Mouse (Mus musculus) forebrain, embryonic 16.5 days (tissue): ENCODE data around the gene Dhodh. TPM values are rescaled to one million over a fixed set of nuclear protein-coding genes. Genes with fewer than 3 reads are reported as not detected.

Source experiments
- ATAC-seq: fragments of 200-750 bp; cut with Nextera tagmentation; 2 replicates; pipeline ENCODE4 v1.8.0; 2017; ENCODE audit warnings: mild to moderate bottlenecking, moderate library complexity
- H3K27ac ChIP-seq: fragments of 300-500 bp; sonication (generic); 2 replicates; pipeline ENCODE4 v1.5.1; 2014; ENCODE audit warnings: low read length, control low read depth
- H3K27me3 ChIP-seq: fragments of 300-500 bp; sonication (generic); replicated peaks from 2 replicates; pipeline ENCODE4 v1.6.1; 2014; ENCODE audit warnings: low read length; ENCODE audit not compliant: control insufficient read depth, insufficient read depth
- H3K36me3 ChIP-seq: fragments of 300-500 bp; sonication (generic); 2 replicates; pipeline ENCODE4 v1.6.1; 2014; ENCODE audit not compliant: control insufficient read depth, insufficient read depth
- H3K4me1 ChIP-seq: fragments of 300-500 bp; sonication (generic); replicated peaks from 2 replicates; pipeline ENCODE4 v1.6.1; 2014; ENCODE audit warnings: low read length; ENCODE audit not compliant: control insufficient read depth, insufficient read depth
- H3K4me2 ChIP-seq: fragments of 300-500 bp; sonication (generic); 2 replicates; pipeline ENCODE4 v1.6.1; 2014; ENCODE audit warnings: mild to moderate bottlenecking, low read length, control low read depth
- H3K4me3 ChIP-seq: fragments of 300-500 bp; sonication (generic); replicated peaks from 2 replicates; pipeline ENCODE4 v1.5.1; 2014; ENCODE audit warnings: mild to moderate bottlenecking, low read length, control low read depth
- H3K9ac ChIP-seq: fragments of 300-500 bp; sonication (generic); replicated peaks from 2 replicates; pipeline ENCODE4 v1.6.1; 2014; ENCODE audit warnings: low read depth, low read length, control low read depth
- H3K9me3 ChIP-seq: fragments of 300-500 bp; sonication (generic); 2 replicates; pipeline ENCODE4 v1.6.1; 2016; ENCODE audit warnings: low read length; ENCODE audit not compliant: control insufficient read depth
- WGBS: fragments of 180-500 bp; shearing (Covaris S2); extraction: QIAGEN DNeasy Blood & Tissue Kit; methylation state at CpG from one replicate; pipeline ENCODE4 v1.1.7; 2014; 5-methylcytosine and 5-hydroxymethylcytosine counted together
- polyA plus RNA-seq: library from polyadenylated mRNA; unstranded; fragments of >200 nt; fragmentation: Nextera tagmentation; extraction: Ambion mirVana; gene quantifications from 2 replicates; pipeline ENCODE4 v1.2.1, GENCODE M21; 2015

The Dhodh gene
- polyA plus RNA-seq, 1 experiment from 2014 or later: 35.5 TPM

GRCm38 (mm10) chr8:109565498-109566333 is 42.8 kb downstream of the Dhodh start, which contains the start of the genes Dhx38 and Txnl4b:
TSS of gene Dhx38 (minus strand) at chr8:109565861.
TSS of gene Txnl4b (plus strand) at chr8:109565892.
- peaks cover 16% of the 10 kb centered on the region for H3K4me1 ChIP-seq
- peak within 1 kb of the TSS; percentile 87 for H3K4me2 ChIP-seq
- no peaks in the 10 kb centered on the region for H3K9me3 ChIP-seq
- H3K27ac ChIP-seq: peak within 1 kb of the TSS; percentile 90
- H3K4me3 ChIP-seq: peak within 1 kb of the TSS; percentile 87
- peak within 1 kb of the TSS; percentile 90 for H3K9ac ChIP-seq
- under 1% methylated on average over 52 of the region's 52 CpGs for WGBS
- H3K36me3 ChIP-seq: peaks cover 6% of the 10 kb centered on the region
- H3K27me3 ChIP-seq: no peaks in the 10 kb centered on the region
- ATAC-seq: peak; percentile 100

GRCm38 (mm10) chr8:109564766-109565165 is 43.7 kb downstream of the Dhodh start:
- ATAC-seq: no peak
- H3K4me3 ChIP-seq: peak overlapping the region; percentile 87
- H3K4me1 ChIP-seq: peaks cover 16% of the 10 kb centered on the region
- WGBS: 6% methylated on average over 10 of the region's 10 CpGs
- peak overlapping the region; percentile 90 for H3K9ac ChIP-seq
- peaks cover 10% of the 10 kb centered on the region for H3K36me3 ChIP-seq
- H3K27ac ChIP-seq: no peak overlapping the region; the same call in 1 of the 2 replicates
- H3K9me3 ChIP-seq: no peaks in the 10 kb centered on the region
- H3K27me3 ChIP-seq: no peaks in the 10 kb centered on the region
- peak overlapping the region; percentile 87 for H3K4me2 ChIP-seq

DNA sequence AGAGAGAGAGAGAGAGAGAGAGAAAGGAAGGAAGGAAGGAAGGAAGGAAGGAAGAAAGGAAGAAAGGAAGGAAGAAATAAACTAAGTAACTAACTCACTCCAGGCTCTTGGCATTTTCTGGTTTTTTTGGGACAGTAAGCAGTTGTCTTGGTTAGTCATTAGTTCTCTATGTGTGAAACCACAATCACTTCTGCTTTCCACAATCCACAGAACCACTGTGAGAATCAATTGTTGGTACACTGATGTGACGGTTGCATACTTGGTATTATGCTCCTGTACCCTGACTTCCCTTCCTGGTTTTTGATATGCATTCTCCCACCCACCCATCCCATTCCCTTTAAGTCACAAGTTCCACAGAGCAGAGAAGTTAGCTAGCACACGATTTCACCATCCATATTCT is 44.6 kb downstream of the Dhodh start:
- H3K27ac ChIP-seq: no peak overlapping the region
- WGBS: 76% methylated on average over 2 of the region's 2 CpGs
- no peak overlapping the region for H3K4me2 ChIP-seq
- H3K9me3 ChIP-seq: no peaks in the 10 kb centered on the region
- no peak for ATAC-seq
- H3K9ac ChIP-seq: no peak overlapping the region
- H3K4me1 ChIP-seq: peaks cover 16% of the 10 kb centered on the region
- no peaks in the 10 kb centered on the region for H3K27me3 ChIP-seq
- peaks cover 19% of the 10 kb centered on the region for H3K36me3 ChIP-seq
- H3K4me3 ChIP-seq: no peak overlapping the region

GRCm38 (mm10) chr8:109551663-109552062 is 56.8 kb downstream of the Dhodh start:
- WGBS: 37% methylated on average over 3 of the region's 3 CpGs
- no peak for ATAC-seq
- H3K4me1 ChIP-seq: no peaks in the 10 kb centered on the region
- H3K9me3 ChIP-seq: no peaks in the 10 kb centered on the region
- H3K27ac ChIP-seq: no peak overlapping the region
- H3K9ac ChIP-seq: no peak overlapping the region
- peaks cover 80% of the 10 kb centered on the region for H3K36me3 ChIP-seq
- no peaks in the 10 kb centered on the region for H3K27me3 ChIP-seq
- H3K4me2 ChIP-seq: no peak overlapping the region
- H3K4me3 ChIP-seq: no peak overlapping the region

DNA sequence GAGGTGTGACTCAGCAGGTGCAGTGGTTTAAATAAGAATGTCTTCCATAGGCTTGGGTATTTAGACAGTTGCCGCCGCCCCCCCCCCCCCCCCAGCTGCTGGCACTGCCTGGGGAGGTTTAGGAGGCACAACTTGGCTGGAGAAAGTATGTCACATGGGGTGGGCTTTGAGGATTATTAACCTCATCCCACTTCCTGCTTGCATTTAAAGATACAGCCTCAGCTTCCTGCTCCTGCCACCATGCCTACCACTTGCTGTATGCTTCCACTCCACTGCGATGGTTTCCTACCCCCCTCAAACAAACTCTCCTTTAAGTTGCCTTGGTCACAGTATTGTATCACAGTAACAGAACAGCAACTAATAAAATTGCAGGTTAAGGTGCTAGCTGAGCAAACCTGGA is 64.4 kb downstream of the Dhodh start:
- H3K4me1 ChIP-seq: no peaks in the 10 kb centered on the region
- H3K27ac ChIP-seq: no peak overlapping the region
- no peak for ATAC-seq
- no peak overlapping the region for H3K4me2 ChIP-seq
- H3K9me3 ChIP-seq: no peaks in the 10 kb centered on the region
- H3K4me3 ChIP-seq: no peak overlapping the region
- peaks cover 13% of the 10 kb centered on the region for H3K36me3 ChIP-seq
- H3K9ac ChIP-seq: no peak overlapping the region
- H3K27me3 ChIP-seq: no peaks in the 10 kb centered on the region
- WGBS: 83% methylated on average over 1 of the region's 3 CpGs

DNA sequence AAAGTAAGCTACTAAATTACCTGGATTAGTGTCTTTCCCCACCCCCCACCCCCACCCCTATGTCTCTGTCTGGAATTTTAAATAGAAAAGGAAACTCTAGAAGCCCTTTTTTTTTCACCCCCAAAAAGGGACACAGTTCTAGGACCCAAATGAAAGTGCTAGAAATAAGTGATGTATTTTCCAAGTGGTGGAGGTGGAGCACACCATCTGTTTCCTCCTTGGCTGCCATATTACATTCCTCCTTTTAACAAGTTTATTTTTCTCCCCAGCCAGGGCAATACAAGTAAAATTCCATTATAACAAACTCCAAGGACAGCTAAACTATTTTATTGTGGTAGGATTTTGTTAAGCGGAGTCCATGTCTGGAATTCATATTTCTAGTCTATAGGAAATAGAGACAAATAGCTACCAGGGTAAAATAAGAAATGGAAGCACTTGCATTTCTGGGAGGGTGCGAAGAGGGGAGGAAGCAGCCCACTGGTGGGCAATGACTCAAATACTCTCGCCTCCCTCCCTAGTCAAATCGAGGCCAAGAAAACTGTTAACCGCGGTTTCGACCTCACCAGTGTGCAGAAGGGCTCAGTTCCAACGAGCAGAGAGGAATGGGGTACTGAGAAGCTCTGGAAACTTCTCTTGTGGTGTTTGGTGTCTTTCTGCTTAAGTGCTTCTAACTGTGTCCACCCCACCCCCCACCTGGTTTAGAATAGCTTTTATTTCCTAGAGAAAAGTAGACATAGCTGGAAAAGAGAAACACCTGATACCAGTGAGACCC is 65.5 kb downstream of the Dhodh start:
- Histone ChIP-seq H3K4me1 (no peaks in the 10 kb centered on the region), H3K9me3 (no peaks in the 10 kb centered on the region), H3K9ac (no peak overlapping the region), H3K27me3 (no peaks in the 10 kb centered on the region), H3K4me2 (no peak overlapping the region), H3K27ac (no peak overlapping the region), H3K36me3 (peaks cover 6% of the 10 kb centered on the region; the same call in 1 of the 2 replicates), H3K4me3 (no peak overlapping the region)
- no peak for ATAC-seq
- 85% methylated on average over 8 of the region's 8 CpGs for WGBS

DNA sequence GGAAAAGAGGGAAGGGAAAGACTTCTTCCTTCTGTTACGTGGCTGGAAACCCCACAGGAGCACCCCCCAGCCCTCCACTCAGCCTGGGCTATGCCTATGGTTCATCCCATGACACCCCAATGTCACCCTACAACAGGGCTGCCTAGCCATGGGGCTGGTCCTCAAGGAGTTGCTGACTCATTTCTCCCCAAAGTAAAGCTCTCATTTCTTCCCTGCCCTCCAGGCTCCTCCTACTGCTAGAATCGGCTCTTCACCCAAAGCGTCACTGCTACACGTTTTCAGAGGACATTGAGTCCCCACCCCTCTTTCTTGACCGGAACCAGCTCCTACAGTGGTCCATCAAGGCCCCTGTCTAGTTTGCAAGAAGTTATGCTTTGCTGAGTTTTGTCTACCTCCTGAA is 66.3 kb downstream of the Dhodh start:
- no peaks in the 10 kb centered on the region for H3K27me3 ChIP-seq
- H3K36me3 ChIP-seq: peaks cover under 1% of the 10 kb centered on the region; the same call in 1 of the 2 replicates
- no peaks in the 10 kb centered on the region for H3K4me1 ChIP-seq
- H3K27ac ChIP-seq: no peak overlapping the region
- no peak overlapping the region for H3K4me3 ChIP-seq
- no peak overlapping the region for H3K9ac ChIP-seq
- no peaks in the 10 kb centered on the region for H3K9me3 ChIP-seq
- WGBS: 73% methylated on average over 5 of the region's 5 CpGs
- no peak for ATAC-seq
- no peak overlapping the region for H3K4me2 ChIP-seq

Other genes starting within 250 kb of the Dhodh start
- 0.06 and 0.18 TPM in 2 replicates for gene Pmfbp1, start 114.6 kb downstream of the Dhodh start, polyA plus RNA-seq
- gene Dhx38, start 42.8 kb downstream of the Dhodh start, polyA plus RNA-seq: 25.1 and 25.8 TPM in 2 replicates
- gene Txnl4b, start 42.8 kb downstream of the Dhodh start, polyA plus RNA-seq: 30.8 and 31.5 TPM in 2 replicates
- 0.20 and 0.30 TPM in 2 replicates for gene Hp, start 29.5 kb downstream of the Dhodh start, polyA plus RNA-seq
- 0.03 TPM in 1 of 2 replicates, not detected in the other for gene Pkd1l3, start 5.8 kb upstream of the Dhodh start, polyA plus RNA-seq
- gene Ist1, start 84.6 kb upstream of the Dhodh start, polyA plus RNA-seq: 187 and 199 TPM in 2 replicates
- gene Zfp821, start 96.9 kb upstream of the Dhodh start, polyA plus RNA-seq: 85.6 and 88.3 TPM in 2 replicates
- 4.4 and 5.1 TPM in 2 replicates for gene Atxn1l, start 129.1 kb upstream of the Dhodh start, polyA plus RNA-seq
- gene Ap1g1, start 169.9 kb upstream of the Dhodh start, polyA plus RNA-seq: 56.0 and 65.5 TPM in 2 replicates